ENCODE assay signal across 10 mouse cellular contexts in genomic region chr2:65897084-65897483, GRCm38 (mm10). TPM values are rescaled to one million over a fixed set of nuclear protein-coding genes. Genes with fewer than 3 reads are reported as not detected.
DNase-seq lines count a peak whose midpoint lies in the region; ATAC-seq and TF ChIP-seq lines count a peak whose summit lies in the region.
"Had no signal": no experiment of that assay in that cellular context is flagged by ENCODE, and none has a peak within 500 bp of the region (broad histone marks: within the 10 kb centered on the region; RNA-seq: fewer than 3 reads in every experiment).

No protein-coding gene starts in this region.

- H3K4me3 ChIP-seq in cerebellum, adult 2 months (replicated peaks; ENCODE audit: insufficient read depth, low read depth, low read length): peak overlapping the region; percentile 23
- peak overlapping the region; percentile 11; the same call in 1 of the 2 replicates for H3K4me3 ChIP-seq in left cerebral cortex, adult 2 months
- H3K4me3 ChIP-seq in heart, postnatal 0 days (ENCODE audit: low read depth, low read length): peak overlapping the region; percentile 28
- H3K4me3 ChIP-seq in midbrain, postnatal 0 days (ENCODE audit: low read depth, low read length): 0 out of 2 replicates have a peak overlapping the region, but pooled peaks have one; percentile 6

- H3K27ac ChIP-seq in cerebellum, adult 2 months (ENCODE audit: insufficient read depth, low read length): no peak overlapping the region
- H3K27ac ChIP-seq in left cerebral cortex, adult 2 months: peak overlapping the region; percentile 81
- H3K27ac ChIP-seq in heart, postnatal 0 days (ENCODE audit: low read depth): peak overlapping the region; percentile 33; the same call in 1 of the 2 replicates
- H3K27ac ChIP-seq in midbrain, postnatal 0 days (ENCODE audit: low read depth, low read length): peak overlapping the region; percentile 62

- no peaks in the 10 kb centered on the region for H3K9me3 ChIP-seq in heart, postnatal 0 days (replicated peaks; ENCODE audit: control insufficient read depth, low read length)
- H3K9me3 ChIP-seq in midbrain, postnatal 0 days (ENCODE audit: low read length): no peaks in the 10 kb centered on the region

- ATAC-seq in heart, postnatal 0 days (ENCODE audit: insufficient read depth, low read depth): 0 out of 2 replicates have a peak, but pooled peaks have one; percentile 62
- ATAC-seq in midbrain, postnatal 0 days (ENCODE audit: low FRiP score): 0 out of 2 replicates have a peak, but pooled peaks have one; percentile 13
- ATAC-seq: Patski had no signal

- intact Hi-C loops in left cerebral cortex, adult 2 months (cut with DNase I): loop anchor here (5.0 kb wide), 1 partner anchor 35 kb away; no protein-coding TSS in a partner anchor

- TF ChIP-seq CTCF in cerebellum, adult 2 months (IDR thresholded peaks at IDR 0.05; ENCODE audit: borderline replicate concordance, insufficient read depth, low read depth, low read length): no peak
- TF ChIP-seq CTCF in left cerebral cortex, adult 2 months (IDR thresholded peaks at IDR 0.05): no peak
- TF ChIP-seq CTCF in heart, postnatal 0 days (IDR thresholded peaks at IDR 0.05; ENCODE audit: low read depth): no peak
- TF ChIP-seq CTCF in midbrain, postnatal 0 days (IDR thresholded peaks at IDR 0.05): no peak

- H3K9ac ChIP-seq in heart, postnatal 0 days (replicated peaks; ENCODE audit: low read depth, low read length): no peak overlapping the region
- H3K9ac ChIP-seq in midbrain, postnatal 0 days (replicated peaks; ENCODE audit: low read length, poor library complexity, severe bottlenecking): no peak overlapping the region; the same call in 1 of the 2 replicates

- peak in 1 of 2 experiments; percentile 15 for DNase-seq in cerebellum, adult 2 months
- no peak for DNase-seq in cerebellum, adult 11 months
- no peak for DNase-seq in left cerebral cortex, adult 2 months (ENCODE audit: extremely low spot score in 1 of 2, low spot score in 2 of 2)
- no peak for DNase-seq in left cerebral cortex, adult 9 months (ENCODE audit: low spot score in 2 of 2)
- no peak for DNase-seq in heart, postnatal 0 days (ENCODE audit: low spot score)
- DNase-seq in midbrain, postnatal 0 days (ENCODE audit: low spot score): peak; percentile 49
- no peak for DNase-seq in right cerebral cortex, postnatal 4 days
- no peak for DNase-seq in spleen, postnatal 36 days (ENCODE audit: low spot score in 2 of 2)

- H3K36me3 ChIP-seq in heart, postnatal 0 days (replicated peaks; ENCODE audit: control insufficient read depth, insufficient read depth, low read length): no peaks in the 10 kb centered on the region
- H3K36me3 ChIP-seq in midbrain, postnatal 0 days (ENCODE audit: insufficient read depth, low read length): no peaks in the 10 kb centered on the region

- H3K27me3 ChIP-seq in cerebellum, adult 2 months (ENCODE audit: control insufficient read depth, insufficient read depth, low read length): no peaks in the 10 kb centered on the region
- no peaks in the 10 kb centered on the region for H3K27me3 ChIP-seq in heart, postnatal 0 days (ENCODE audit: control insufficient read depth, insufficient read depth, low read length)
- H3K27me3 ChIP-seq in midbrain, postnatal 0 days (ENCODE audit: insufficient read depth, low read length): no peaks in the 10 kb centered on the region

- 31% methylated on average over 4 of the region's 4 CpGs for WGBS in cerebellum, adult 2 months
- WGBS in heart, postnatal 0 days: 42% methylated on average over 4 of the region's 4 CpGs
- 15% methylated on average over 4 of the region's 4 CpGs for WGBS in midbrain, postnatal 0 days

- TF ChIP-seq EP300 in heart, postnatal 0 days (IDR thresholded peaks at IDR 0.05; ENCODE audit: low read depth): no peak

- no peak for TF ChIP-seq POLR2A in cerebellum, adult 2 months (IDR thresholded peaks at IDR 0.05; ENCODE audit: borderline replicate concordance, insufficient read depth, low read length)

- H3K4me1 ChIP-seq in cerebellum, adult 2 months (ENCODE audit: control insufficient read depth, insufficient read depth, low read length): peaks cover 2% of the 10 kb centered on the region; the same call in 1 of the 2 replicates
- 0 out of 2 replicates have a peak, but pooled peaks cover 3% of the 10 kb centered on the region for H3K4me1 ChIP-seq in heart, postnatal 0 days (ENCODE audit: control insufficient read depth, insufficient read depth)
- H3K4me1 ChIP-seq in midbrain, postnatal 0 days (ENCODE audit: insufficient read depth, low read length): no peaks in the 10 kb centered on the region

- H3K4me2 ChIP-seq in heart, postnatal 0 days (ENCODE audit: low read depth, low read length): peak overlapping the region; percentile 52
- H3K4me2 ChIP-seq in midbrain, postnatal 0 days (ENCODE audit: low read depth, low read length, poor library complexity, severe bottlenecking): peak overlapping the region; percentile 32

RNA-seq across cellular contexts. Expression of gene Csrnp3, which starts 51.5 kb away (rescaled TPM):
- 10.4 and 12.0 TPM in 2 replicates for polyA plus RNA-seq in cerebellum, adult 2 months (2012; rRNA removed)
- 10 to 100 TPM; 87.5 to 89.2 TPM for total RNA-seq in left cerebral cortex, adult 2 months (2021)
- under 0.01 and 2.8 TPM in 2 replicates for total RNA-seq in heart, postnatal 0 days (2014; rRNA removed; ENCODE audit: low replicate concordance)
- polyA plus RNA-seq in heart, postnatal 0 days (2015; fragmentation: Nextera tagmentation; extraction: Ambion mirVana): 0.18 and 0.40 TPM in 2 replicates
- total RNA-seq in midbrain, postnatal 0 days (2014; rRNA removed): 97.1 and 118 TPM in 2 replicates
- polyA plus RNA-seq in midbrain, postnatal 0 days (2015; fragmentation: Nextera tagmentation; extraction: Ambion mirVana): 35.6 and 46.5 TPM in 2 replicates
- total RNA-seq: liver, adult 2 months had no signal
- polyA plus RNA-seq: liver, adult 2 months; Patski had no signal

Comparison
In these comparisons a context has a peak if more than half of its experiments do, and no peak if none do; other contexts are left out.
1. RNA of gene Csrnp3, which starts 51.5 kb away (total RNA-seq): 97.1 to 118 TPM in midbrain, postnatal 0 days and 87.5 to 89.2 TPM in left cerebral cortex, adult 2 months; under 0.01 to 2.8 TPM in heart, postnatal 0 days; every median in the first group is over 10 times any median in the second.
2. Peak in every context shown above with its lines, with median percentiles within 50 percentile points of each other: H3K4me3 ChIP-seq.